Mouse (Mus musculus): ENCODE measurements around the gene Srms. TPM values are rescaled to one million over a fixed set of nuclear protein-coding genes. Genes with fewer than 3 reads are reported as not detected.

Gene Srms
- 1.2 and 1.5 TPM in 2 replicates for polyA plus RNA-seq (2012; rRNA removed)

GRCm38 (mm10) chr2:181213021-181213445, at the start of gene Srms:
TSS of gene Srms (minus strand) at chr2:181213185.

GRCm38 (mm10) chr2:181241602-181242313, 28.8 kb upstream of the Srms start, which contains the start of gene Helz2:
TSS of gene Helz2 (minus strand) at chr2:181242027.

GRCm38 (mm10) chr2:181219538-181220216, 6.7 kb upstream of the Srms start, which contains the start of gene Fndc11:
TSS of gene Fndc11 (plus strand) at chr2:181220013.

GRCm38 (mm10) chr2:181202422-181202821, 10.6 kb downstream of the Srms start, which contains the start of gene Ptk6:
TSS of gene Ptk6 (minus strand) at chr2:181202789.

GRCm38 (mm10) chr2:181187121-181188000, 25.6 kb downstream of the Srms start, which contains the start of gene Ppdpf:
TSS of gene Ppdpf (plus strand) at chr2:181187247.

GRCm38 (mm10) chr2:181156248-181157121, 56.5 kb downstream of the Srms start, which contains the start of gene Eef1a2:
TSS of gene Eef1a2 (minus strand) at chr2:181157014.

Other genes with a start within 250 kb of the Srms start
- 59.6 and 62.9 TPM in 2 replicates for gene Arfgap1, start 246.0 kb downstream of the Srms start, polyA plus RNA-seq (2012; rRNA removed)
- gene Col20a1, start 226.7 kb downstream of the Srms start, polyA plus RNA-seq (2012; rRNA removed) = 4.1 and 4.6 TPM in 2 replicates
- 0.06 and 0.25 TPM in 2 replicates for gene Chrna4, start 169.6 kb downstream of the Srms start, polyA plus RNA-seq (2012; rRNA removed)
- gene Kcnq2, start 77.9 kb downstream of the Srms start, polyA plus RNA-seq (2012; rRNA removed) = 1.1 and 1.4 TPM in 2 replicates
- 8.8 and 9.5 TPM in 2 replicates for gene Eef1a2, start 56.2 kb downstream of the Srms start, polyA plus RNA-seq (2012; rRNA removed)
- 223 and 266 TPM in 2 replicates for gene Ppdpf, start 25.9 kb downstream of the Srms start, polyA plus RNA-seq (2012; rRNA removed)
- 4.5 and 7.2 TPM in 2 replicates for gene Ptk6, start 10.4 kb downstream of the Srms start, polyA plus RNA-seq (2012; rRNA removed)
- 0.35 and 0.61 TPM in 2 replicates for gene Fndc11, start 6.8 kb upstream of the Srms start, polyA plus RNA-seq (2012; rRNA removed)
- 45.2 and 46.9 TPM in 2 replicates for gene Helz2, start 28.8 kb upstream of the Srms start, polyA plus RNA-seq (2012; rRNA removed)
- gene Gmeb2, start 74.8 kb upstream of the Srms start, polyA plus RNA-seq (2012; rRNA removed) = 32.6 and 34.0 TPM in 2 replicates
- 6.0 and 7.6 TPM in 2 replicates for gene Stmn3, start 101.3 kb upstream of the Srms start, polyA plus RNA-seq (2012; rRNA removed)
- 23.9 and 29.0 TPM in 2 replicates for gene Rtel1, start 106.6 kb upstream of the Srms start, polyA plus RNA-seq (2012; rRNA removed)
- 32.6 and 36.8 TPM in 2 replicates for gene Zgpat, start 151.7 kb upstream of the Srms start, polyA plus RNA-seq (2012; rRNA removed)
- 25.9 and 30.4 TPM in 2 replicates for gene Arfrp1, start 152.2 kb upstream of the Srms start, polyA plus RNA-seq (2012; rRNA removed)
- 94.1 and 102 TPM in 2 replicates for gene Lime1, start 166.9 kb upstream of the Srms start, polyA plus RNA-seq (2012; rRNA removed)
- gene Zbtb46, start 246.2 kb upstream of the Srms start, polyA plus RNA-seq (2012; rRNA removed) = 2.0 TPM in 2 replicates

All from colon, adult 2 months (tissue).